Mouse (Mus musculus) MEL (cell line): ENCODE measurements around the gene Arhgap45. TPM values are rescaled to one million over a fixed set of nuclear protein-coding genes. Genes with fewer than 3 reads are reported as not detected.

Experiments
- DNase-seq: peaks from one replicate; pipeline ENCODE4 v3.0.0; 2011; ENCODE audit warnings: low read depth, low spot score
- H3K27ac ChIP-seq: 2 replicates; pipeline ENCODE4 v1.5.1; 2012; ENCODE audit warnings: low read depth, mild to moderate bottlenecking, control low read depth, low read length, moderate library complexity; ENCODE audit not compliant: control insufficient read depth
- H3K27me3 ChIP-seq, 2 experiments: fragments of 150-350 bp in 1 of 2; sonication (generic) in 1 of 2; 2 replicates each; pipeline ENCODE4 v1.6.1; 2012; ENCODE audit warnings: low read length in 2 of 2, mild to moderate bottlenecking in 2 of 2, improper control_type of control experiment in 1 of 2, moderate library complexity in 1 of 2; ENCODE audit not compliant: insufficient read depth in 2 of 2, control insufficient read depth in 1 of 2
- H3K36me3 ChIP-seq, 2 experiments: 2 replicates each; pipeline ENCODE4 v1.6.1; 2012 to 2014; ENCODE audit warnings: low read length in 2 of 2, improper control_type of control experiment in 1 of 2, inconsistent platforms in 1 of 2, mild to moderate bottlenecking in 1 of 2; ENCODE audit not compliant: insufficient read depth in 2 of 2, control insufficient read depth in 1 of 2
- H3K4me1 ChIP-seq, 2 experiments: fragments of 150-350 bp in 1 of 2; sonication (generic) in 1 of 2; 2 replicates each; pipeline ENCODE4 v1.6.1; 2012; ENCODE audit warnings: low read length in 2 of 2, improper control_type of control experiment in 1 of 2, mild to moderate bottlenecking in 1 of 2; ENCODE audit not compliant: insufficient read depth in 2 of 2, control insufficient read depth in 1 of 2
- H3K4me3 ChIP-seq, 2 experiments: fragments of 150-350 bp in 1 of 2; sonication (generic) in 1 of 2; 2 replicates each; pipeline ENCODE4 v1.5.1; 2012; ENCODE audit warnings: low read depth in 2 of 2, low read length in 2 of 2, mild to moderate bottlenecking in 2 of 2, moderate library complexity in 2 of 2, control low read depth in 1 of 2, improper control_type of control experiment in 1 of 2; ENCODE audit not compliant: control insufficient read depth in 1 of 2, insufficient read depth in 1 of 2
- H3K79me2 ChIP-seq: 2 replicates; pipeline ENCODE4 v1.6.1; 2012; ENCODE audit warnings: mild to moderate bottlenecking, low read length, moderate library complexity; ENCODE audit not compliant: control insufficient read depth, poor library complexity, insufficient read depth
- H3K9ac ChIP-seq: 2 replicates; pipeline ENCODE4 v1.6.1; 2012; ENCODE audit warnings: low read depth, mild to moderate bottlenecking, control low read depth, low read length, moderate library complexity; ENCODE audit not compliant: control insufficient read depth, poor library complexity, severe bottlenecking
- H3K9me3 ChIP-seq: fragments of 150-350 bp; sonication (generic); replicated peaks from 2 replicates; pipeline ENCODE4 v1.6.1; 2012; ENCODE audit warnings: mild to moderate bottlenecking, low read length, improper control_type of control experiment, moderate library complexity; ENCODE audit not compliant: insufficient read depth
- BHLHE40 ChIP-seq: IDR thresholded peaks from 2 replicates; pipeline ENCODE4 v1.6.1; 2012; ENCODE audit warnings: low read depth, mild to moderate bottlenecking, inconsistent platforms, low read length, improper control_type of control experiment, borderline replicate concordance
- CHD1 ChIP-seq: IDR thresholded peaks from 2 replicates; pipeline ENCODE4 v1.6.1; 2012; ENCODE audit warnings: low read depth, mild to moderate bottlenecking, inconsistent platforms, low read length, improper control_type of control experiment
- CHD2 ChIP-seq: IDR thresholded peaks from 2 replicates; pipeline ENCODE4 v1.6.1; 2011; ENCODE audit warnings: low read length, improper control_type of control experiment
- CTCF ChIP-seq, 3 experiments: IDR thresholded peaks in 2 of 3; conservative IDR thresholded peaks in 1 of 3; 2 replicates each; pipeline ENCODE4 v1.5.1; 2011 to 2012; ENCODE audit warnings: low read length in 3 of 3, low read depth in 2 of 3, mild to moderate bottlenecking in 2 of 3, improper control_type of control experiment in 1 of 3, inconsistent platforms in 1 of 3, mixed read lengths in 1 of 3, moderate library complexity in 1 of 3; ENCODE audit not compliant: control insufficient read depth in 1 of 3, insufficient read depth in 1 of 3, poor library complexity in 1 of 3, severe bottlenecking in 1 of 3
- E2F4 ChIP-seq: IDR thresholded peaks from 2 replicates; pipeline ENCODE4 v1.6.1; 2011; ENCODE audit warnings: low read depth, low read length, improper control_type of control experiment, borderline replicate concordance
- ELF1 ChIP-seq: IDR thresholded peaks from 2 replicates; pipeline ENCODE4 v1.6.1; 2014; ENCODE audit warnings: low read depth, mild to moderate bottlenecking, inconsistent platforms, low read length, improper control_type of control experiment, moderate library complexity
- EP300 ChIP-seq, 2 experiments: IDR thresholded peaks; 2 replicates each; pipeline ENCODE4 v1.6.1; 2011; ENCODE audit warnings: improper control_type of control experiment in 2 of 2, low read length in 2 of 2, low read depth in 1 of 2, mild to moderate bottlenecking in 1 of 2
- ETS1 ChIP-seq: IDR thresholded peaks from 2 replicates; pipeline ENCODE4 v1.6.1; 2012; ENCODE audit warnings: low read depth, mild to moderate bottlenecking, inconsistent platforms, low read length, improper control_type of control experiment, moderate library complexity
- HCFC1 ChIP-seq: IDR thresholded peaks from 2 replicates; pipeline ENCODE4 v1.6.1; 2012; ENCODE audit warnings: low read depth, mild to moderate bottlenecking, inconsistent platforms, low read length, improper control_type of control experiment, moderate library complexity
- JUND ChIP-seq: IDR thresholded peaks from 2 replicates; pipeline ENCODE4 v1.6.1; 2011; ENCODE audit warnings: low read depth, mild to moderate bottlenecking, improper control_type of control experiment, low read length
- KAT2A ChIP-seq: conservative IDR thresholded peaks from 2 replicates; pipeline ENCODE4 v1.6.1; 2012; ENCODE audit warnings: low read depth, low read length, improper control_type of control experiment, inconsistent platforms
- MAFK ChIP-seq: IDR thresholded peaks from 2 replicates; pipeline ENCODE4 v1.6.1; 2011; ENCODE audit warnings: low read depth, mild to moderate bottlenecking, low read length, improper control_type of control experiment, borderline replicate concordance
- MAX ChIP-seq: IDR thresholded peaks from 2 replicates; pipeline ENCODE4 v1.6.1; 2011; ENCODE audit warnings: low read length, improper control_type of control experiment
- MAZ ChIP-seq: IDR thresholded peaks from 2 replicates; pipeline ENCODE4 v1.6.1; 2012; ENCODE audit warnings: low read depth, mild to moderate bottlenecking, inconsistent platforms, low read length, improper control_type of control experiment
- MEF2A ChIP-seq: IDR thresholded peaks from 2 replicates; pipeline ENCODE4 v1.6.1; 2014; ENCODE audit warnings: low read depth, mild to moderate bottlenecking, inconsistent platforms, low read length, improper control_type of control experiment; ENCODE audit not compliant: poor library complexity, insufficient replicate concordance, severe bottlenecking; ENCODE audit errors: extremely low read depth
- MXI1 ChIP-seq: IDR thresholded peaks from 2 replicates; pipeline ENCODE4 v1.6.1; 2011; ENCODE audit warnings: mild to moderate bottlenecking, low read depth, low read length, improper control_type of control experiment
- MYB ChIP-seq: IDR thresholded peaks from 2 replicates; pipeline ENCODE4 v1.6.1; 2011; ENCODE audit warnings: mild to moderate bottlenecking, low read depth, low read length, improper control_type of control experiment
- MYC ChIP-seq: IDR thresholded peaks from 2 replicates; pipeline ENCODE4 v1.6.1; 2011; ENCODE audit warnings: low read depth, mild to moderate bottlenecking, low read length, improper control_type of control experiment, moderate library complexity
- NELFE ChIP-seq: IDR thresholded peaks from 2 replicates; pipeline ENCODE4 v1.6.1; 2011; ENCODE audit warnings: low read depth, low read length, improper control_type of control experiment
- NRF1 ChIP-seq: IDR thresholded peaks from 2 replicates; pipeline ENCODE4 v1.6.1; 2014; ENCODE audit warnings: low read depth, mild to moderate bottlenecking, inconsistent platforms, low read length, improper control_type of control experiment, moderate library complexity; ENCODE audit not compliant: poor library complexity, insufficient read depth, severe bottlenecking
- POLR2A ChIP-seq, 2 experiments: IDR thresholded peaks; 2 replicates each; pipeline ENCODE4 v1.6.1; 2011 to 2012; ENCODE audit warnings: low read length in 2 of 2, mild to moderate bottlenecking in 2 of 2, control low read depth in 1 of 2, improper control_type of control experiment in 1 of 2, low read depth in 1 of 2, moderate library complexity in 1 of 2; ENCODE audit not compliant: control insufficient read depth in 1 of 2, insufficient read depth in 1 of 2, poor library complexity in 1 of 2
- POLR2AphosphoS2 ChIP-seq: IDR thresholded peaks from 2 replicates; pipeline ENCODE4 v1.6.1; 2011; ENCODE audit warnings: low read length, improper control_type of control experiment
- POLR2AphosphoS5 ChIP-seq: IDR thresholded peaks from 2 replicates; pipeline ENCODE4 v1.6.1; 2012; ENCODE audit warnings: low read depth, borderline replicate concordance, mild to moderate bottlenecking, inconsistent platforms, low read length, moderate library complexity, mixed read lengths
- RAD21 ChIP-seq: IDR thresholded peaks from 2 replicates; pipeline ENCODE4 v1.6.1; 2011; ENCODE audit warnings: mild to moderate bottlenecking, low read depth, low read length, improper control_type of control experiment
- RCOR1 ChIP-seq: IDR thresholded peaks from 2 replicates; pipeline ENCODE4 v1.6.1; 2012; ENCODE audit warnings: low read depth, mild to moderate bottlenecking, inconsistent platforms, low read length, improper control_type of control experiment
- SIN3A ChIP-seq: IDR thresholded peaks from 2 replicates; pipeline ENCODE4 v1.6.1; 2012; ENCODE audit warnings: low read length, improper control_type of control experiment, inconsistent platforms
- SMC3 ChIP-seq: IDR thresholded peaks from 2 replicates; pipeline ENCODE4 v1.6.1; 2011; ENCODE audit warnings: low read depth, low read length, improper control_type of control experiment
- TAL1 ChIP-seq: IDR thresholded peaks from 2 replicates; pipeline ENCODE4 v1.6.1; 2012; ENCODE audit warnings: mild to moderate bottlenecking, inconsistent platforms, low read length, moderate library complexity, mixed read lengths
- TBP ChIP-seq: IDR thresholded peaks from 2 replicates; pipeline ENCODE4 v1.8.0; 2011; ENCODE audit warnings: low read depth, low read length, improper control_type of control experiment
- TCF12 ChIP-seq: IDR thresholded peaks from 2 replicates; pipeline ENCODE4 v1.6.1; 2014; ENCODE audit warnings: low read depth, mild to moderate bottlenecking, inconsistent platforms, low read length, improper control_type of control experiment, moderate library complexity
- UBTF ChIP-seq: IDR thresholded peaks from 2 replicates; pipeline ENCODE4 v1.6.1; 2012; ENCODE audit warnings: low read depth, mild to moderate bottlenecking, inconsistent platforms, low read length, improper control_type of control experiment, moderate library complexity, borderline replicate concordance; ENCODE audit not compliant: insufficient read depth
- USF1 ChIP-seq: IDR thresholded peaks from 2 replicates; pipeline ENCODE4 v1.6.1; 2014; ENCODE audit warnings: low read depth, mild to moderate bottlenecking, inconsistent platforms, low read length, improper control_type of control experiment, moderate library complexity
- USF2 ChIP-seq, 2 experiments: IDR thresholded peaks; 2 replicates each; pipeline ENCODE4 v1.6.1; 2011 to 2012; ENCODE audit warnings: improper control_type of control experiment in 2 of 2, low read length in 2 of 2, borderline replicate concordance in 1 of 2, inconsistent platforms in 1 of 2, low read depth in 1 of 2, mild to moderate bottlenecking in 1 of 2; ENCODE audit not compliant: insufficient read depth in 1 of 2
- ZKSCAN1 ChIP-seq: IDR thresholded peaks from 2 replicates; pipeline ENCODE4 v1.6.1; 2012; ENCODE audit warnings: low read depth, mild to moderate bottlenecking, inconsistent platforms, low read length, improper control_type of control experiment, moderate library complexity
- ZMIZ1 ChIP-seq: IDR thresholded peaks from 2 replicates; pipeline ENCODE4 v1.6.1; 2012; ENCODE audit warnings: low read depth, mild to moderate bottlenecking, inconsistent platforms, low read length, improper control_type of control experiment, moderate library complexity
- ZNF384 ChIP-seq: IDR thresholded peaks from 2 replicates; pipeline ENCODE4 v1.6.1; 2012; ENCODE audit warnings: low read depth, mild to moderate bottlenecking, inconsistent platforms, low read length, improper control_type of control experiment
- polyA plus RNA-seq, 2 experiments: library from polyadenylated mRNA; stranded (reverse) in 1 of 2; unstranded in 1 of 2; fragments of >175 nt in 1 of 2; fragments of >200 nt in 1 of 2; gene quantifications; 2 replicates each; pipeline versions ENCODE4 v1.2.1 to v1.2.4; 2012; ENCODE audit warnings: low replicate concordance in 2 of 2, low read depth in 1 of 2; ENCODE audit not compliant: insufficient read length in 2 of 2, insufficient read depth in 1 of 2, missing spikeins in 1 of 2
- total RNA-seq: library from RNA; depleted of rRNA; stranded (reverse); fragments of 300-350 nt; gene quantifications from 2 replicates; pipeline ENCODE4 v1.2.3, GENCODE M21; 2012; rRNA removed

Gene Arhgap45
- total RNA-seq (25.2 and 26.2 TPM in 2 replicates), polyA plus RNA-seq (10 to 100 TPM in 1 of 2 experiments, not detected in 1; 53.6 TPM)

- Histone ChIP-seq H3K9ac (peak within 1 kb of the TSS; percentile 84), H3K27me3 (no peaks in the 10 kb centered on the region), H3K79me2 (peaks cover 12% of the 10 kb centered on the region), H3K4me3 (peak within 1 kb of the TSS; percentile 74 to 98), H3K4me1 (peaks cover 10 to 19% of the 10 kb centered on the region in 2 experiments), H3K9me3 (no peaks in the 10 kb centered on the region), H3K36me3 (peaks cover 0 to 11% of the 10 kb centered on the region in 2 experiments; a peak in 3 of 4 replicates), H3K27ac (peak within 1 kb of the TSS; percentile 80)
- DNase-seq, result peak; percentile 93
- TF ChIP-seq UBTF, result no peak
- TF ChIP-seq MAFK, result 0 out of 2 replicates have a peak, but pooled peaks have one; percentile 16
- TF ChIP-seq ETS1, result peak; percentile 58
- peak; percentile 97 for TF ChIP-seq MXI1
- TF ChIP-seq USF1, result peak; percentile 98
- TF ChIP-seq E2F4, result no peak
- TF ChIP-seq MYB, result no peak
- no peak for TF ChIP-seq ZMIZ1
- TF ChIP-seq TAL1, result no peak
- no peak for TF ChIP-seq RAD21
- peak; percentile 48 to 87; a peak in 3 of 4 replicates for TF ChIP-seq USF2 (IDR thresholded peaks at IDR 0.05; ENCODE audit: borderline replicate concordance in 1 of 2, insufficient read depth in 1 of 2, low read depth in 1 of 2, low read length in 2 of 2)
- no peak; the same call in 1 of the 2 replicates for TF ChIP-seq POLR2AphosphoS5
- peak; percentile 95 for TF ChIP-seq MAX
- no peak for TF ChIP-seq CHD2
- peak; percentile 95 for TF ChIP-seq BHLHE40
- TF ChIP-seq POLR2A (IDR thresholded peaks at IDR 0.05; ENCODE audit: control insufficient read depth in 1 of 2, insufficient read depth in 1 of 2, low read depth in 1 of 2, low read length in 2 of 2, poor library complexity in 1 of 2), result peak in 1 of 2 experiments; percentile 62; a peak in 1 of 4 replicates
- no peak for TF ChIP-seq RCOR1
- TF ChIP-seq SIN3A, result peak; percentile 97
- TF ChIP-seq MYC, result peak; percentile 66
- TF ChIP-seq KAT2A, result no peak; the same call in 1 of the 2 replicates
- no peak for TF ChIP-seq NRF1
- no peak for TF ChIP-seq JUND
- no peak for TF ChIP-seq ZKSCAN1
- TF ChIP-seq CTCF (IDR thresholded peaks at IDR 0.05 in 2 of 3, conservative IDR thresholded peaks at IDR 0.05 in 1 of 3; ENCODE audit: control insufficient read depth in 1 of 3, insufficient read depth in 1 of 3, low read depth in 2 of 3, low read length in 3 of 3, poor library complexity in 1 of 3, severe bottlenecking in 1 of 3), result no peak
- TF ChIP-seq POLR2AphosphoS2, result peak; percentile 63; the same call in 1 of the 2 replicates
- no peak for TF ChIP-seq CHD1
- TF ChIP-seq NELFE, result peak; percentile 63
- no peak for TF ChIP-seq MEF2A
- no peak for TF ChIP-seq ZNF384
- no peak for TF ChIP-seq SMC3
- TF ChIP-seq EP300 (IDR thresholded peaks at IDR 0.05; ENCODE audit: low read depth in 1 of 2, low read length in 2 of 2), result no peak
- peak; percentile 74 for TF ChIP-seq HCFC1
- peak; percentile 95 for TF ChIP-seq MAZ
- TF ChIP-seq ELF1, result peak; percentile 58; the same call in 1 of the 2 replicates
- peak; percentile 34; the same call in 1 of the 2 replicates for TF ChIP-seq TCF12
- peak; percentile 62; the same call in 1 of the 2 replicates for TF ChIP-seq TBP
Measured at GRCm38 (mm10) chr10:80016511-80016910, at the start of gene Arhgap45. Gene Arhgap45 (plus strand): TSS chr10:80016653.
